Mouse (Mus musculus): ENCODE measurements around the gene Vdr. TPM values are rescaled to one million over a fixed set of nuclear protein-coding genes. Genes with fewer than 3 reads are reported as not detected.

Gene Vdr
- total RNA-seq (2021), result under 1 TPM; 0.16 to 0.82 TPM

- no peak for DNase-seq (ENCODE audit: low spot score in 2 of 2)
- intact Hi-C loops (cut with DNase I), result no loop called here
These were observed at the start of gene Vdr for GRCm38 (mm10) chr15:97910530-97910929. Gene Vdr (minus strand): TSS chr15:97910630.

- DNase-seq (ENCODE audit: low spot score in 2 of 2), result no peak
- intact Hi-C loops (cut with DNase I), result no loop called here
These were observed 46.0 kb upstream of the Vdr start for GRCm38 (mm10) chr15:97956416-97956815.

- no peak for DNase-seq (ENCODE audit: low spot score in 2 of 2)
- intact Hi-C loops (cut with DNase I), result no loop called here
These were observed 45.3 kb upstream of the Vdr start for GRCm38 (mm10) chr15:97955742-97956141.

- intact Hi-C loops (cut with DNase I), result no loop called here
- DNase-seq (ENCODE audit: low spot score in 2 of 2), result no peak
These were observed 44.9 kb upstream of the Vdr start for GRCm38 (mm10) chr15:97955286-97955685.

GRCm38 (mm10) chr15:97954671-97955070 lies 44.2 kb upstream of the Vdr start:
- intact Hi-C loops (cut with DNase I), result no loop called here
- no peak for DNase-seq (ENCODE audit: low spot score in 2 of 2)

- DNase-seq (ENCODE audit: low spot score in 2 of 2), result peak in 1 of 2 experiments; percentile 6
- intact Hi-C loops (cut with DNase I), result loop anchor here (2.0 kb wide), 3 partner anchors 98 to 234 kb away; no protein-coding TSS in a partner anchor
These were observed 42.4 kb upstream of the Vdr start for GRCm38 (mm10) chr15:97952889-97953189.

GRCm38 (mm10) chr15:97952137-97952888 lies 41.9 kb upstream of the Vdr start:
- peak; percentile 65 to 69 for DNase-seq (ENCODE audit: low spot score in 2 of 2)
- intact Hi-C loops (cut with DNase I), result loop anchor here (2.0 kb wide), 3 partner anchors 98 to 234 kb away; no protein-coding TSS in a partner anchor

GRCm38 (mm10) chr15:97950240-97950639 lies 39.8 kb upstream of the Vdr start:
- intact Hi-C loops (cut with DNase I), result no loop called here
- DNase-seq (ENCODE audit: low spot score in 2 of 2), result peak; percentile 11 to 75

- DNase-seq (ENCODE audit: low spot score in 2 of 2), result no peak
- intact Hi-C loops (cut with DNase I), result no loop called here
These were observed 39.3 kb upstream of the Vdr start for GRCm38 (mm10) chr15:97949706-97950105.

- intact Hi-C loops (cut with DNase I), result no loop called here
- DNase-seq (ENCODE audit: low spot score in 2 of 2), result no peak
These were observed 38.3 kb upstream of the Vdr start for GRCm38 (mm10) chr15:97948720-97949119.

GRCm38 (mm10) chr15:97945656-97946315 lies 35.4 kb upstream of the Vdr start:
- no peak for DNase-seq (ENCODE audit: low spot score in 2 of 2)
- intact Hi-C loops (cut with DNase I), result no loop called here

GRCm38 (mm10) chr15:97944919-97945574 lies 34.6 kb upstream of the Vdr start:
- no peak for DNase-seq (ENCODE audit: low spot score in 2 of 2)
- intact Hi-C loops (cut with DNase I), result no loop called here

GRCm38 (mm10) chr15:97943356-97943755 lies 32.9 kb upstream of the Vdr start:
- intact Hi-C loops (cut with DNase I), result no loop called here

GRCm38 (mm10) chr15:97942538-97942937 lies 32.1 kb upstream of the Vdr start:
- no peak for DNase-seq (ENCODE audit: low spot score in 2 of 2)
- intact Hi-C loops (cut with DNase I), result no loop called here

More at GRCm38 (mm10) chr15:97943356-97943755, 32.9 kb upstream of the Vdr start:
- no peak for DNase-seq (ENCODE audit: low spot score in 2 of 2)

- intact Hi-C loops (cut with DNase I), result no loop called here
- no peak for DNase-seq (ENCODE audit: low spot score in 2 of 2)
These were observed 30.9 kb upstream of the Vdr start for GRCm38 (mm10) chr15:97941306-97941705.

- intact Hi-C loops (cut with DNase I), result no loop called here
- no peak for DNase-seq (ENCODE audit: low spot score in 2 of 2)
These were observed 29.7 kb upstream of the Vdr start for GRCm38 (mm10) chr15:97940088-97940487.

GRCm38 (mm10) chr15:97938580-97938979 lies 28.1 kb upstream of the Vdr start:
- intact Hi-C loops (cut with DNase I), result no loop called here
- DNase-seq (ENCODE audit: low spot score in 2 of 2), result no peak

- DNase-seq (ENCODE audit: low spot score in 2 of 2), result peak in 1 of 2 experiments; percentile 34
- intact Hi-C loops (cut with DNase I), result no loop called here
These were observed 22.0 kb upstream of the Vdr start for GRCm38 (mm10) chr15:97932441-97932840.

- DNase-seq (ENCODE audit: low spot score in 2 of 2), result no peak
- intact Hi-C loops (cut with DNase I), result no loop called here
These were observed 18.9 kb upstream of the Vdr start for GRCm38 (mm10) chr15:97929259-97929824.

- intact Hi-C loops (cut with DNase I), result no loop called here
- peak in 1 of 2 experiments; percentile 37 for DNase-seq (ENCODE audit: low spot score in 2 of 2)
These were observed 17.4 kb upstream of the Vdr start for GRCm38 (mm10) chr15:97927821-97928220.
